Mouse (Mus musculus) mesoderm, embryonic 11.5 days (tissue): ENCODE measurements around the gene Ube2z.
"Not testable (repeated sequence)": the region's sequence is repeated elsewhere in the genome, so short reads cannot be mapped to it uniquely, and the experiment has no call there.

Experiments
- DNase-seq: peaks from one replicate; pipeline ENCODE4 v3.0.0-alpha.2; 2012; ENCODE audit warnings: low read depth, low spot score

Ube2z gene

DNA sequence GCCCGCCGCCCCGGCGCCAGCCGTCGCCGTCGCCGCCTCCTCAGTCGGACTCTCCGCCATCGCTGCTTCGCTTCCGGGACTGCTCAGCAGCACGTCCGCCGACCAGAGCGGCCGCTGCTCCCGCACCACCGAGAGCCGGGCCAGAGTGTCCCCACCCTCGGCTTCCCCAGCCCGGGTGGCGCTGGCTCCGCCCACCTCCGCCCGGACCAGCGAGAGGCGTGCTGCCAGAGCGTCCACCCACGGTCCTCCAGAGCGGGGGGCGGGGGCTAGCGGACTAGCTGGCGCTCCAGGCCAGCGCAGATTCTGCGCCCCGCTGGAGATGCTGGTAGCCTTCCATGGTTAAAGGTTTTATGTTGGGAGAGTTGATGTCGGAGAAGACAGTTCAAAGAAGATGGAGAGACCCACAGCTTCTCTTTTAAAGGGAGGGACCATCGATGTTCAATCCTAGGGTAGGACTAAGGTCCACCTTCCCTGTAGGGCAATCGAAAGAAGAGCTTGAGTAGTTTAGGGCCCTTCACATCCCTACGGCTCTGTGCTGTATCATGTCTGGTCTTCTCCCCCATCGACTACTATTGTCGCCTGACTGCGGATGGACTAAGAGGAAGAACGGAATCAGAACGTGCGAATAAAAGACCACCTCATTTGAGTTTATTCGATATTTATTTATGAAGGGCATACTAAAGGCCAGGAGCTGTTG lies at the start of gene Ube2z:
TSS of gene Ube2z (minus strand) at position 174 of the 697 bp plus-strand sequence.
- peak; percentile 95 for DNase-seq

DNA sequence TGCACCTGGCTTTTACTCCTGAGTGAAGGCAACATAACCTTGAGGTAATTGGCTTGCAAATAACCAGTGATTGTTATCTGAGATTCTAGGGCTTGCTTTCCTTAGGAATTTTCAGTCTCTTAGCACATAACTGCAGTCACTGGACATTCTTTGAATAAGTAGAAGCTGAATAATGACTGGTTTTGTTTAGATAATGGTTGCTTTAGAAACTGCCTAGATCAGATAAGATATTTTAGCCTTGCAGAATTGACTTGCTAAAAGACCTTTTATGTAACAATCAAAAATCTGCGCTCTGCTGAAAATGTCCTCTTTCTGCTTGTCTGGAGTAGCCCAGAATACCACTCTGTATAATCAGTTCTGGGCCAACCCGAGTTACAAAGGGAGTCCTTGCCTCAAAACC lies 48.9 kb upstream of the Ube2z start:
- DNase-seq = no peak

- no peak for DNase-seq
Observed at GRCm38 (mm10) chr11:96111751-96112150, 46.6 kb upstream of the Ube2z start, which contains the start of gene Calcoco2. TSS of gene Calcoco2 (minus strand) at chr11:96111964.

- not testable (repeated sequence) for DNase-seq
Observed at GRCm38 (mm10) chr11:96110950-96111349, 45.8 kb upstream of the Ube2z start.

DNA sequence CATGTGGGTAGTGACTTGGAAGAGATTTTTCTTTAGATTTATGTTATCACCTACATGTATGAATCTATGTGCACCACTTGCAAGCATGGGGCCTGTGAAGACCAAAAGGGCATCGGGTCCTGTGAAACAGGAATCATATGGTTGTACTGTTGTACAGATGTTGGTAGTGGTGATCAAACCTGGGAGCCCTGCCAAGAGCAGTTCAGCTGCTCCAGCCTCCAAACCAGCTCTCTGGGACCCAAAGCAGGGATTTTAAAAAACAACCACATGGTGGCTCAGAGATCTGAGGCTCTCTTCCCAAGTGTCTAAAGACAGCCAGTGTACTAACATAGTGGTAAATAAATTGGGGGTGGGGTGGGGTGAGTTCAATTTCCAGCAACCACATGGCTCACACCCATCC lies 43.2 kb upstream of the Ube2z start:
- DNase-seq = no peak

GRCm38 (mm10) chr11:96093361-96093760 lies 28.2 kb upstream of the Ube2z start:
- DNase-seq = peak; percentile 59

GRCm38 (mm10) chr11:96092674-96093291 lies 27.6 kb upstream of the Ube2z start:
- no peak for DNase-seq

- no peak for DNase-seq
Observed at GRCm38 (mm10) chr11:96091073-96091472, 25.9 kb upstream of the Ube2z start.

- no peak for DNase-seq
Observed at GRCm38 (mm10) chr11:96087981-96088380, 22.8 kb upstream of the Ube2z start.

DNA sequence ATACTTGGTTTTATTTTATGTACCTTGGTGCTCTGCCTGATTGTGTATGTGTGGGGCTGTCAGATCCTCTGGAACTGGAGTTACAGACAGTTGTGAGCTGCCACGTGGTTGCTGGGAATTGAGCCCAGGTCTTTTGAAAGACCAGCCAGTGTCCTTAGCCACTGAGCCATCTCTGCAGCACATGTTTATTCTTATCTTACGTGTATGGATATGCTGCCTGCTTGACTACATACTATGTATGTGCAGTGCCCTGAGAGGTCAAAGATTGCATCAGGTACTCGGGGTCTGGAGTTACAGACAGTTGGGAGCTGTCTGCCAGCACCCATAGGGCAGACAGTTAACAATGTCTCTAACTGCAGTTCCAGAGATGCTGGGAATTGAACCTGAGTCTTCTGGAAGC lies 17.5 kb upstream of the Ube2z start:
- no peak for DNase-seq

GRCm38 (mm10) chr11:96080736-96081135 lies 15.5 kb upstream of the Ube2z start:
- no peak for DNase-seq

DNA sequence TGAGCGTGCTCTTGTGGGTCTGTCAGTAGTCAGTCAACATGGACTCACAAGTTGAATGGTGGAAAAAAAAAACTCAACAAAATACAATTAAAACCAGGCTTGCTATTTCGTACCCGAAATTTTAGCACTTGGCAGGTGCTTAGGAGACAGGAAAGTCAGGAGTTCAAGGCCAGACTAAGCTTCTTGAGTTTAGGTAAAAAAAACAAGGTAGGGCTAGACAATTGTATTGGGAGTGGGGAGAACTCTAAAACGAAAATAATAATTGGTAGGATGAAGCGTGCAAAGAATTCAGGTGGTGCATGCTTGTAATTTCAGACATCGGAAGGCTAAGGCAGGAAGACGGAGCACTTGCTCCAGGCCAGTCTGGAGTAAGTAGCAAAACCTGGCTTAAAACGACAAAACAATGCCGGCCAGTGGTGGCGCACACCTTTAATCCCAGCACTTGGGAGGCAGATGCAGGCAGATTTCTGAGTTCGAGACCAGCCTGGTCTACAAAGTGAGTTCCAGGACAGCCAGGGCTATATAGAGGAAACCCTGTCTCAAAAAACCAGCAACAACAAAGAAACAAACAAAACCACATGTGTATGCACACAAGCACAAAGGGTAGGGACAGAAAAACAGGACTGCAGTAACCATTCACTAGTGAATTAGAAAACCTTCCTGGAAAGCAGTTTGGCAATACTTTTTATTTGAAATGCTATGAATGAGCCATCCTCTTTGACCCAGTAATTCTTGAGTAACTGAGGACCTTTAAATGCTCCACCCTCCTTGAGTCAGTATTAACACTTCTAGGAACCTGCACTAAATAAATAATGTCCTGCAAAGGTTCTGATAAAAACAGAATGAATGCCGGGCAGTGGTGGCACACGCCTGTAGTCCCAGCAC lies 11.3 kb upstream of the Ube2z start:
- DNase-seq = no peak

DNA sequence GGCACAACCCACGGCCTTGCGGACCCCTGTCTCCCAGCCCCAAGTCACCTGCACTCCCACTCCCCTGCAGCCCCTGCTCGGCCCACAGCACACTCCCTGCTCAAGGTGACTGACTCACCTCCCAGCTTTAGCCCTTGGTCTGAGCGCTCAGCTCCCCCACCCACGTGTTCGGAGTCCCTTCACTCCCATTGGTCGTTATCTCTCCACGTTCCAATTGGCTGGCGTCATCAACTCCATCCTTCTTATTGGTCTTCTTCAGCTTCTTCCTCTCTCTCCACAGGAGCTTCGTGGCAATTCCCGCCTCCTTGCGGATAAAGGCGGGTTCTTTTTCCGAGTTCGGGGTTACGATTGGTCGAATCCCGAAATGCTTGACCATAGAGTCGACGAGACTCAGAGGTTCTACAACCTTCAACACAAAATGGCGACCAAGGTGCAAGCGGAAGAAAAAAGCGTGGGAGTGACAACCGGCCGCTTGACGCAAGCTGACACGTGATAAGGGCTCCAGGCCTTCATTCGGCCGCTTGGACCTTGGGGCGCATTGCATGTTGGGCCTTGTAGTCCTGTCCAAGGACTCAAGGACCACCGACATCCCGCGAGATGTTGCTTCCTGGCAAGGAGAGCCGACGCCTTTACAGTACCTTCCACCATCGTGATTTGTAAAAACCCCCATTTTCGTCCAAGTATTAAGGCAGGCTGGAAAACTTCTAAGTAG lies 10.5 kb upstream of the Ube2z start, which contains the start of gene Atp5g1:
TSS of gene Atp5g1 (minus strand) at position 162 of the 712 bp plus-strand sequence.
- DNase-seq = peak; percentile 100

GRCm38 (mm10) chr11:96075177-96075508 lies 10.0 kb upstream of the Ube2z start:
- peak; percentile 17 for DNase-seq

GRCm38 (mm10) chr11:96074351-96075176 lies 9.4 kb upstream of the Ube2z start:
- DNase-seq = no peak

DNA sequence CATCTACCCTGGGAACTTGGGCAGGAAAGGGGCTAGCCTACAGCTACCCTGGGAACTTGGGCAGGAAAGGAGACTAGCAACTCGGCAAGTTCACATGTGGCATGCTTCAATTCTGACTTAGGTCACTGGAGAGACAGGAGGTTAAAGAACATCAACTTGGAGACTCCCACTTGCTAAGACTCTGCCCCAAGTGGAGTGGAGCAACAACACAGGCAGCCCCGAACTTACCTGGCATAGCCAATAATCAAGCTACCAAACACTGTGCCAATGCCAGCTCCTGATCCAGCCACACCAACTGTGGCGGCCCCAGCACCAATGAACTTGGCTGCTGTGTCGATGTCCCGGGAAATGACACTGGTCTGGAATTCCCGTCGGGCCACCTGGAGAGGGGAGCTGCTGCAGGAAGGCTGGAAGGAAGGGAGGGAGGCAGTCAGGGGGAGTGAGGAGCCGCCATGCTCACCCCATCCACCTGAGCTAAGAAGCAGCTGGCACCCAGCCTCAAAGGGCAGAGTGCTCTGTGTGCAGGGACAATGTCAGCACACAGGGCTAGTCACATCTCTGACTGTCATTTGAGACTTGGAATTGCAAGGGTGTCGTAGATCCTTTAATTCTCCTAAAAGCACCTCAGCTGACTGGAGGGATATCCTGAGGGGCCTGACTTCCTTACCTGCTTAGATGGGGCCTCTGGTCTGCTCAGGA lies 8.3 kb upstream of the Ube2z start:
- no peak for DNase-seq

DNA sequence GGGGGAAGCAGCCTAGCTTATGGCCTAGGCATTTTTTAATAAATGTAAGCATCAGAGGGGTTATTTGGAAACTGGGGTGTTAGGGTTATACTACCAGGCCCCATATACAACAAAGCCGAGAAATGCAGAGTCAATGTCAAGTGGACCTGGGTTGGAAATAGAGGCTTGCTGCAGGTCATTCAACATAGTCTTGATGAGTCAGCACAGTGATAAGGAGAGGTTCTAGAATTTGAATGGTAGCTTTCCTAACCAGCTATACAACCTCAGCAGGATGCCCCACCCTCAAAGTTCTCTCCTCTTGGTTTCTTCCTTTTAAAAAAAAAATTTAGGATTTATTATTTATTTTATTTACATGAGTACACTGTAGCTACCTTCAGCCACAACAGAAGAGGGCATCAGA lies 5.8 kb upstream of the Ube2z start:
- no peak for DNase-seq

- DNase-seq = no peak
Observed at GRCm38 (mm10) chr11:96070353-96070752, 5.2 kb upstream of the Ube2z start.

DNA sequence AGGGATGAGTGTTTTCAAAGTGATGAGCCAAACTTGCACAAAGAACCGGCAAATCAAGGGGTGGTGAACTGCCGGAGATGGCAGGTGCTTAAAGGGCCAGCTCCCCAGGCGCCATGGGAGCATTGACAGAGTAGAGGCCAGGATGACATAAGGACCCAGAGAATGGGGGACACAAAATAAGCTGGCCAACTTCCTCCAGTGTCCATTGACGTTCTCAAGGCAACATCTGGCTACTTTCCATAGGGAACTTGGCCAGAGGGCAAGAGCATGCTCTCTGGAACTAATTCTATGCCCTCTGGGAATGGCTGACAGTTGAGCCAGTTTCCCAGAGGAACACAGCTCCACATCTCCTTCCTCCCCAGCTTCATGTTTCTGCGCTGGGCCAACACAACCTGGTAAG lies 3.0 kb upstream of the Ube2z start:
- no peak for DNase-seq

GRCm38 (mm10) chr11:96064521-96065214 lies 520 bp downstream of the Ube2z start:
- peak; percentile 50 for DNase-seq
